Mouse (Mus musculus) 3134 (cell line): ENCODE results near the gene Itgam.
"Not testable (repeated sequence)": the region's sequence is repeated elsewhere in the genome, so short reads cannot be mapped to it uniquely, and the experiment has no call there.

Source experiments
- DNase-seq: peaks from one replicate; pipeline ENCODE4 v3.0.0-alpha.2; 2011; ENCODE audit warnings: low spot score; ENCODE audit not compliant: insufficient read length; ENCODE audit errors: extremely low read depth

The Itgam gene

GRCm38 (mm10) chr7:128062456-128062855 is at the start of gene Itgam, which contains the start of gene Gm49368:
Gene Itgam (plus strand): TSS chr7:128062640.
Gene Gm49368 (plus strand): TSS chr7:128062683.
- DNase-seq = no peak

GRCm38 (mm10) chr7:128013116-128013515 is 49.3 kb upstream of the Itgam start:
- DNase-seq = no peak

GRCm38 (mm10) chr7:128016134-128016533 is 46.3 kb upstream of the Itgam start:
- not testable (repeated sequence) for DNase-seq

GRCm38 (mm10) chr7:128016650-128017049 is 45.8 kb upstream of the Itgam start:
- DNase-seq = no peak

- no peak for DNase-seq
Observed at GRCm38 (mm10) chr7:128018275-128018674, 44.2 kb upstream of the Itgam start.

GRCm38 (mm10) chr7:128019187-128019586 is 43.3 kb upstream of the Itgam start:
- no peak for DNase-seq

GRCm38 (mm10) chr7:128022974-128023373 is 39.5 kb upstream of the Itgam start:
- DNase-seq = no peak

GRCm38 (mm10) chr7:128023565-128023964 is 38.9 kb upstream of the Itgam start:
- no peak for DNase-seq

GRCm38 (mm10) chr7:128024364-128024763 is 38.1 kb upstream of the Itgam start:
- no peak for DNase-seq

- peak; percentile 49 for DNase-seq
Observed at GRCm38 (mm10) chr7:128024932-128025331, 37.5 kb upstream of the Itgam start.

GRCm38 (mm10) chr7:128025381-128025780 is 37.1 kb upstream of the Itgam start:
- no peak for DNase-seq

GRCm38 (mm10) chr7:128031403-128031976 is 30.9 kb upstream of the Itgam start:
- DNase-seq = peak; percentile 40

GRCm38 (mm10) chr7:128032290-128032988 is 30.0 kb upstream of the Itgam start:
- no peak for DNase-seq

- DNase-seq = no peak
Observed at GRCm38 (mm10) chr7:128032989-128033293, 29.5 kb upstream of the Itgam start.

- DNase-seq = no peak
Observed at GRCm38 (mm10) chr7:128033616-128034015, 28.8 kb upstream of the Itgam start.

- DNase-seq = not testable (repeated sequence)
Observed at GRCm38 (mm10) chr7:128042161-128042820, 20.1 kb upstream of the Itgam start.

GRCm38 (mm10) chr7:128044142-128044785 is 18.2 kb upstream of the Itgam start:
- DNase-seq = no peak

- no peak for DNase-seq
Observed at GRCm38 (mm10) chr7:128045640-128046039, 16.8 kb upstream of the Itgam start.

- no peak for DNase-seq
Observed at GRCm38 (mm10) chr7:128048819-128049218, 13.6 kb upstream of the Itgam start.

GRCm38 (mm10) chr7:128049254-128049653 is 13.2 kb upstream of the Itgam start:
- DNase-seq = no peak

GRCm38 (mm10) chr7:128050739-128051138 is 11.7 kb upstream of the Itgam start:
- peak; percentile 38 for DNase-seq
